Mouse (Mus musculus) intestine, postnatal 0 days (tissue): Measurements from ENCODE around the gene Rngtt. TPM values are rescaled to one million over a fixed set of nuclear protein-coding genes. Genes with fewer than 3 reads are reported as not detected.
A peak's percentile ranks its signal among the peaks of the same experiment; 100 is the strongest.

ENCODE experiments used
- ATAC-seq: fragments of 200-750 bp; cut with Nextera tagmentation; 2 replicates; pipeline ENCODE4 v1.8.0; 2017; ENCODE audit warnings: mild to moderate bottlenecking, moderate TSS enrichment, moderate library complexity
- H3K27ac ChIP-seq: fragments of 300-500 bp; sonication (generic); 2 replicates; pipeline ENCODE4 v1.5.1; 2014; ENCODE audit warnings: mild to moderate bottlenecking, low read depth, low read length, moderate library complexity
- H3K27me3 ChIP-seq: fragments of 300-500 bp; sonication (generic); replicated peaks from 2 replicates; pipeline ENCODE4 v1.6.1; 2014; ENCODE audit warnings: low read length, mixed read lengths; ENCODE audit not compliant: control insufficient read depth, insufficient read depth
- H3K36me3 ChIP-seq: fragments of 300-500 bp; sonication (generic); 2 replicates; pipeline ENCODE4 v1.6.1; 2014; ENCODE audit warnings: mild to moderate bottlenecking, moderate library complexity; ENCODE audit not compliant: control insufficient read depth, insufficient read depth
- H3K4me1 ChIP-seq: fragments of 300-500 bp; sonication (generic); replicated peaks from 2 replicates; pipeline ENCODE4 v1.6.1; 2014; ENCODE audit warnings: antibody characterized with exemption, low read length, mixed read lengths; ENCODE audit not compliant: control insufficient read depth, insufficient read depth
- H3K4me2 ChIP-seq: fragments of 300-500 bp; sonication (generic); replicated peaks from 2 replicates; pipeline ENCODE4 v1.6.1; 2014; ENCODE audit warnings: low read depth, mild to moderate bottlenecking, moderate library complexity
- H3K4me3 ChIP-seq: fragments of 300-500 bp; sonication (generic); 2 replicates; pipeline ENCODE4 v1.5.1; 2014; ENCODE audit warnings: low read depth, low read length
- H3K9ac ChIP-seq: fragments of 300-500 bp; sonication (generic); 2 replicates; pipeline ENCODE4 v1.6.1; 2014; ENCODE audit warnings: mild to moderate bottlenecking, low read depth, low read length
- H3K9me3 ChIP-seq: fragments of 300-500 bp; sonication (generic); 2 replicates; pipeline ENCODE4 v1.6.1; 2016; ENCODE audit warnings: mixed run types; ENCODE audit not compliant: control insufficient read depth
- CTCF ChIP-seq: sonication (generic); IDR thresholded peaks from 2 replicates; pipeline ENCODE4 v1.5.1; 2016; ENCODE audit warnings: low read depth, mild to moderate bottlenecking, control low read depth, antibody characterized with exemption, moderate library complexity
- WGBS: fragments of 180-500 bp; shearing (Covaris S2); extraction: QIAGEN DNeasy Blood & Tissue Kit; methylation state at CpG from one replicate; pipeline ENCODE4 v1.1.7; 2014; 5-methylcytosine and 5-hydroxymethylcytosine counted together
- polyA plus RNA-seq: library from polyadenylated mRNA; unstranded; fragments of >200 nt; fragmentation: Nextera tagmentation; extraction: Ambion mirVana; gene quantifications from 2 replicates; pipeline ENCODE4 v1.2.1, GENCODE M21; 2015

The Rngtt gene
- polyA plus RNA-seq, 1 experiment from 2014 or later = 7.7 TPM

- Histone ChIP-seq H3K4me2 (no peak overlapping the region), H3K27me3 (no peaks in the 10 kb centered on the region), H3K4me3 (no peak overlapping the region), H3K4me1 (no peaks in the 10 kb centered on the region), H3K9ac (no peak overlapping the region), H3K27ac (no peak overlapping the region), H3K36me3 (no peaks in the 10 kb centered on the region), H3K9me3 (no peaks in the 10 kb centered on the region)
- ATAC-seq = no peak
- TF ChIP-seq CTCF = 0 out of 2 replicates have a peak, but pooled peaks have one; percentile 5
- whole genome bisulfite sequencing = 56% methylated on average over 7 of the region's 7 CpGs
Observed at GRCm38 (mm10) chr4:33526092-33526491, 216.0 kb downstream of the Rngtt start.

- Histone ChIP-seq H3K4me2 (no peak overlapping the region), H3K9ac (no peak overlapping the region), H3K9me3 (no peaks in the 10 kb centered on the region), H3K4me3 (no peak overlapping the region), H3K27ac (no peak overlapping the region), H3K4me1 (no peaks in the 10 kb centered on the region), H3K27me3 (no peaks in the 10 kb centered on the region), H3K36me3 (no peaks in the 10 kb centered on the region)
- ATAC-seq = no peak
- no peak for TF ChIP-seq CTCF
- 52% methylated on average over 9 of the region's 9 CpGs for WGBS
Observed at GRCm38 (mm10) chr4:33526675-33527074, 216.6 kb downstream of the Rngtt start.

- no peak overlapping the region for H3K9ac ChIP-seq
- H3K4me2 ChIP-seq = no peak overlapping the region
- no peaks in the 10 kb centered on the region for H3K27me3 ChIP-seq
- TF ChIP-seq CTCF = no peak
- H3K9me3 ChIP-seq = no peaks in the 10 kb centered on the region
- no peak for ATAC-seq
- WGBS = 79% methylated on average over 8 of the region's 8 CpGs
- H3K27ac ChIP-seq = no peak overlapping the region
- no peaks in the 10 kb centered on the region for H3K4me1 ChIP-seq
- no peak overlapping the region for H3K4me3 ChIP-seq
- no peaks in the 10 kb centered on the region for H3K36me3 ChIP-seq
Observed at GRCm38 (mm10) chr4:33532596-33532995, 222.5 kb downstream of the Rngtt start.

GRCm38 (mm10) chr4:33544755-33545576 is 234.9 kb downstream of the Rngtt start:
- TF ChIP-seq CTCF = no peak
- Histone ChIP-seq H3K9ac (no peak overlapping the region), H3K4me1 (no peaks in the 10 kb centered on the region), H3K27ac (no peak overlapping the region), H3K27me3 (no peaks in the 10 kb centered on the region), H3K9me3 (no peaks in the 10 kb centered on the region), H3K4me3 (no peak overlapping the region), H3K36me3 (no peaks in the 10 kb centered on the region), H3K4me2 (no peak overlapping the region)
- 71% methylated on average over 13 of the region's 13 CpGs for WGBS
- ATAC-seq = no peak

- no peak overlapping the region for H3K4me3 ChIP-seq
- H3K36me3 ChIP-seq = no peaks in the 10 kb centered on the region
- H3K9me3 ChIP-seq = no peaks in the 10 kb centered on the region
- no peaks in the 10 kb centered on the region for H3K4me1 ChIP-seq
- no peaks in the 10 kb centered on the region for H3K27me3 ChIP-seq
- 64% methylated on average over 6 of the region's 6 CpGs for WGBS
- H3K4me2 ChIP-seq = no peak overlapping the region
- no peak for ATAC-seq
- TF ChIP-seq CTCF = no peak
- no peak overlapping the region for H3K27ac ChIP-seq
- H3K9ac ChIP-seq = no peak overlapping the region
Observed at GRCm38 (mm10) chr4:33545577-33545879, 235.4 kb downstream of the Rngtt start.

GRCm38 (mm10) chr4:33546278-33546677 is 236.2 kb downstream of the Rngtt start:
- H3K9me3 ChIP-seq = no peaks in the 10 kb centered on the region
- WGBS = 88% methylated on average over 11 of the region's 11 CpGs

More at GRCm38 (mm10) chr4:33546278-33546677, 236.2 kb downstream of the Rngtt start:
- TF ChIP-seq CTCF = no peak
- H3K9ac ChIP-seq = no peak overlapping the region
- H3K36me3 ChIP-seq = no peaks in the 10 kb centered on the region
- no peak overlapping the region for H3K4me2 ChIP-seq
- H3K27me3 ChIP-seq = no peaks in the 10 kb centered on the region
- H3K27ac ChIP-seq = no peak overlapping the region
- H3K4me1 ChIP-seq = no peaks in the 10 kb centered on the region
- no peak for ATAC-seq
- H3K4me3 ChIP-seq = no peak overlapping the region
